Mouse (Mus musculus): ENCODE measurements around the gene Magea1. TPM values are rescaled to one million over a fixed set of nuclear protein-coding genes. Genes with fewer than 3 reads are reported as not detected.
"Not testable (repeated sequence)": the region's sequence is repeated elsewhere in the genome, so short reads cannot be mapped to it uniquely, and the experiment has no call there.

Gene Magea1
- not detected in 2 replicates for total RNA-seq (2014; fragmentation: Nextera tagmentation)
- not detected in 2 replicates for total RNA-seq (2017)

DNA sequence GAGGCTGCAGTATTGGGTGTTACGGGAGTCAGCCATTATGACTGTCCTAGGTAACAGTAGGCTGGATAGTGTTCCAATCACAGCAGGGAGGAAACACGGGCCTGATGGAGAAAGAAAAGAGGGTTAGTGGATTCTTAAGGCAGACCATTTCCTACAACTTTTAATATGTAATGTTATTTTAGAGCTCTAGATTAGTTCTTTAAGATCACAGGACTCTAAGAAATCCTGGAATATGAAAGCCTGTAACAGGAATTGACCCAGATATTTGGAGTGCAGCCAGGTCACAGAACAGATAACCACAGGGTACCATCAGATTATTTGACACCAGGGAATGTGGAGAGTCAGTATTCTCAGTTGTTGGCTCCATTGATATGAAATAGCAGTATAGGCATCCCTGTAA is at the start of gene Magea1:
Gene Magea1, minus strand, starts transcription at position 101 of the 400 bp plus-strand sequence.
- not testable (repeated sequence) for ATAC-seq (replicated peaks; ENCODE audit: low FRiP score, low TSS enrichment, poor library complexity, severe bottlenecking)

DNA sequence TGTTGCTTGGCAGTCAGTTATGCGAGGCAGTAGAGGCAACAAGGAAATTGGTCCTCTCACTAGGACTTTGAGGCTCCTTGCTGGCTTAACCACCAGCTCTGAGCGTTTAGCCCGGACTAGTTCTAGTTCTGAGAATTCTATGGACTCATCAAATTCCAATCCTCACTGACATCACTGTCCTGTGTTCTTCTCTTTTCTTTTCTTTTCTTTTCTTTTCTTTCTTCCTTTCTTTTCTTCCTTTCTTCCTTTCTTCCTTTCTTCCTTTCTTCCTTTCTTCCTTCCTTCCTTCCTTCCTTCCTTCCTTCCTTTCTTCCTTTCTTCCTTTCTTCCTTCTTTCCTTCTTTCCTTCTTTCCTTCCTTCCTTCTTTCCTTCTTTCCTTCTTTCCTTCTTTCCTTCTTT is 38.7 kb upstream of the Magea1 start, which contains the start of gene Cldn34b2:
Gene Cldn34b2, minus strand, starts transcription at position 101 of the 400 bp plus-strand sequence.
- ATAC-seq (replicated peaks; ENCODE audit: low FRiP score, low TSS enrichment, poor library complexity, severe bottlenecking), result not testable (repeated sequence)

DNA sequence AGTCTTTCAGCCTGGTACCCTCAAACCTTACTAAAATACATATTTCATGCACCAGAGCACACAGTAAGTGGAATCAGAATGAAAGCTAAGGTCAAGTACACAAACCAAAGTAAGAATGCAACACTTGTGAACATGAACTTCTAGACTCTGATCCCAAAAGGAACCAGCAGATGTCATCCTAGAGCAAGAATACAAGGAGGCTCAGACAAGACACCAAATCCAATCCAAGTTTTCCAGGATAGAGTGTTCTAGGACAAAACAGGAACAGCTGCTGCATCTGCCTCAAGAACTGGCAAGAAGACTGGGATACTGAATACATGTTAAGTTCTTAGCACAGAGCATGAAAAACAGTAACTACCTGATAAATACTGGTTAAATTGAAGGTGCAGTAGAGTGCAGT is 8.4 kb upstream of the Magea1 start:
- no peak for ATAC-seq (replicated peaks; ENCODE audit: low FRiP score, low TSS enrichment, poor library complexity, severe bottlenecking)

DNA sequence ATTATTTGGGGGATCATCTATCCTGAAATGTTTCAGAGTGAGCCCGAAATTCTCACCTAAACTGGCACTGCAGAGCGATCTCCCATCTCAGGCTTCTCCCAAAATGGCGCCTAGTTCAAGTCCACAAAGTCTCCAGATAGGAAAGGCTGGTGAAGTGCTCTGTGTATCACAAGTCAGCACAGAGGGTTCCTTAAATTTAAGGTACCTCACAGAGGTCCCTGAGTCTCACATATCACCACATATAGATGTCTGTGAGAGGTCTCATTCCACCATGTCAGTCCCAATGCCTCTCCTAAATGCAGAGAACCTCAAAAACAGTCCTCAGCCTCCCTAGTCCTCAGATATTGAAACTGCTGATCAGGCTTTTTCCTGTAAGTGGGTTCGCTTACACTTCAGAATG is 4.0 kb upstream of the Magea1 start, which contains the start of gene Magea2:
Gene Magea2, minus strand, starts transcription at position 101 of the 400 bp plus-strand sequence.
- ATAC-seq (replicated peaks; ENCODE audit: low FRiP score, low TSS enrichment, poor library complexity, severe bottlenecking), result not testable (repeated sequence)

DNA sequence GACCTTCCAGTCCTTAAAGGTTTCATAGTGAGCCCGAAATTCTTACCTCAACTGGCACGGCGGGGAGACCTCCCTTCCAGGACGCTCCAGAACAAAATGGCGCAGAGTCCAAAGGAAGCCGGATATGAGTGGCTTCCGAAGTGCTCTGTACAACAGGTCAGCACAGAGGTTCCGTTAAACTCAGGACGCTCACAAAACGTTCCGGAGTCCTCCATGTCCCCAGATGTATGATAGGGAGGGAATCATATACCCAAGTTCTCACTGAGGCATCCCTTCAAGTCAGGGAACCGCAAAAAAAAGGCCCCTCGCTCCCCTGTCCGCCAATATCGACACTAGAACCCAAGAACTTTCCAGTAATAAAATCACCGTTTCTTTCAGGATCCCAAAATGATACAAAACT is 26.5 kb downstream of the Magea1 start, which contains the start of gene Magea5:
Gene Magea5, minus strand, starts transcription at position 101 of the 400 bp plus-strand sequence.
- ATAC-seq (replicated peaks; ENCODE audit: low FRiP score, low TSS enrichment, poor library complexity, severe bottlenecking), result not testable (repeated sequence)

Other genes with a start within 250 kb of the Magea1 start
- gene Cldn34b1, start 199.5 kb downstream of the Magea1 start, total RNA-seq (2014; fragmentation: Nextera tagmentation), result not detected in 2 replicates
- not detected in 2 replicates for gene Cldn34b1, start 199.5 kb downstream of the Magea1 start, total RNA-seq (2017)
- gene Magea6, start 153.8 kb downstream of the Magea1 start, total RNA-seq (2014; fragmentation: Nextera tagmentation), result not detected in 2 replicates
- not detected in 2 replicates for gene Magea6, start 153.8 kb downstream of the Magea1 start, total RNA-seq (2017)
- gene Magea3, start 140.3 kb downstream of the Magea1 start, total RNA-seq (2014; fragmentation: Nextera tagmentation), result not detected in 2 replicates
- not detected in 2 replicates for gene Magea3, start 140.3 kb downstream of the Magea1 start, total RNA-seq (2017)
- not detected in 2 replicates for gene Magea8, start 93.9 kb downstream of the Magea1 start, total RNA-seq (2014; fragmentation: Nextera tagmentation)
- not detected in 2 replicates for gene Magea8, start 93.9 kb downstream of the Magea1 start, total RNA-seq (2017)
- not detected in 2 replicates for gene Magea5, start 26.6 kb downstream of the Magea1 start, total RNA-seq (2014; fragmentation: Nextera tagmentation)
- not detected in 2 replicates for gene Magea5, start 26.6 kb downstream of the Magea1 start, total RNA-seq (2017)
- not detected in 2 replicates for gene Magea2, start 3.9 kb upstream of the Magea1 start, total RNA-seq (2014; fragmentation: Nextera tagmentation)
- gene Magea2, start 3.9 kb upstream of the Magea1 start, total RNA-seq (2017), result not detected in 2 replicates
- gene Cldn34b2, start 38.6 kb upstream of the Magea1 start, total RNA-seq (2014; fragmentation: Nextera tagmentation), result not detected in 2 replicates
- not detected in 2 replicates for gene Cldn34b2, start 38.6 kb upstream of the Magea1 start, total RNA-seq (2017)
- 31.4 and 37.1 TPM in 2 replicates for gene Sat1, start 126.7 kb upstream of the Magea1 start, total RNA-seq (2014; fragmentation: Nextera tagmentation)
- gene Sat1, start 126.7 kb upstream of the Magea1 start, total RNA-seq (2017), result 76.2 and 82.5 TPM in 2 replicates
- gene Acot9, start 172.7 kb upstream of the Magea1 start, total RNA-seq (2014; fragmentation: Nextera tagmentation), result 18.1 and 34.5 TPM in 2 replicates
- 25.1 and 27.0 TPM in 2 replicates for gene Acot9, start 172.7 kb upstream of the Magea1 start, total RNA-seq (2017)